Mouse (Mus musculus) brain, embryonic 14.5 days (tissue): ENCODE measurements around the gene Pip.

Source experiments
- CTCF ChIP-seq: fragments of 200-500 bp; IDR thresholded peaks from 2 replicates; pipeline ENCODE4 v1.5.1; 2012; ENCODE audit warnings: inconsistent platforms, mild to moderate bottlenecking, moderate library complexity, borderline replicate concordance; ENCODE audit not compliant: insufficient read depth, insufficient read length; ENCODE audit errors: extremely low read depth
- POLR2A ChIP-seq: fragments of 200-500 bp; IDR thresholded peaks from 2 replicates; pipeline ENCODE4 v1.6.1; 2012; ENCODE audit warnings: mild to moderate bottlenecking, inconsistent platforms, borderline replicate concordance; ENCODE audit not compliant: poor library complexity, insufficient read depth, insufficient read length, severe bottlenecking; ENCODE audit errors: extremely low read depth

GRCm38 (mm10) chr6:41829516-41829915 is 17.8 kb upstream of the Pip start:
- TF ChIP-seq CTCF = no peak
- TF ChIP-seq POLR2A = no peak
